Mouse (Mus musculus) CD4-positive, CD25-positive, alpha-beta regulatory T cell, adult 2 months (primary cell): ENCODE results near the gene Clgn.
"Not testable (repeated sequence)": the region's sequence is repeated elsewhere in the genome, so short reads cannot be mapped to it uniquely, and the experiment has no call there.

Experiments
- DNase-seq: peaks from one replicate; pipeline ENCODE4 v3.0.0-alpha.2; 2012; ENCODE audit warnings: low read depth, low spot score

Gene Clgn

GRCm38 (mm10) chr8:83423032-83423825, 33.6 kb downstream of the Clgn start:
- DNase-seq = no peak

- DNase-seq = no peak
Measured at GRCm38 (mm10) chr8:83425202-83425601, 35.5 kb downstream of the Clgn start.

- DNase-seq = no peak
Measured at GRCm38 (mm10) chr8:83426104-83426759, 36.6 kb downstream of the Clgn start.

- DNase-seq = no peak
Measured at GRCm38 (mm10) chr8:83426949-83427348, 37.3 kb downstream of the Clgn start.

GRCm38 (mm10) chr8:83428621-83429020, 39.0 kb downstream of the Clgn start:
- not testable (repeated sequence) for DNase-seq

DNA sequence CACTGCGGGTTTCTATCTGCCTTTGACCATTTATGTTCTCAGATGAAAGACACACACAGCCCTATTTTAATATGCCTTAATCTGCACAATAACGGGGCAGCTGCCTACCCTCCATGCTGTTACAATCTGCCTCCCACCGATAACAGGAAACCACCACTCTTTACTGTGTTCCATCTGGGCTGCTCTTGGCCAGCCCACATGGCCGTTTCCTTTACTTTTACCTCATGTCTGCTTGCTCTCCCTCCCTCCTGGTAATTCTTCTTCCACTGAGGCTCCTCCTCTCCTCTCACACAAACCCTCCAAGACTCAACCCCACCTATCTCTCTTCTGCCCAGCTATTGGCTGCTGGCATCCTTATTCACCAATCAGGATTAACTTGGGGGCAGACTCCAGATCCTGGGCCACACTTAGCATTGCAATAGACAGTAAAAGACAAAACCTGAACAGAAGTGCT, 39.4 kb downstream of the Clgn start:
- no peak for DNase-seq

DNA sequence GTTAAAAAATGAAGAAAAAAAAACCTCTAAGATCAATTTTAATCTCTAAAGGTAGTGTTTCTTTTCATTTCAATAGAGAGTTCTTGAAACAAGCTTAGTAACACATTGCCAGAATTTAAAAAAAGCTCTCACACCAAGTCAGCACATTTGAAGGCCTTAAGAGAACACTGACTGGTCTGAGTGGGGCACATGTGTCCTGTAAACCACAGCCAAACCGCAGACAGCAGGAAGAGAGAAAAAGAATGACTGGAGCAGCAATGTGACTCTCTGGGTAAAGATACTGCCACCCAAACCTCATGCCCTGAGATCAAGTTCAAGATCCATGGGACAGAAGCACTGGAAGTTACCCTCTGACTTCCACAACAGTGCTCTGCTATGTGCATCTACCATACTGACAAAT, 47.4 kb downstream of the Clgn start:
- DNase-seq = no peak

DNA sequence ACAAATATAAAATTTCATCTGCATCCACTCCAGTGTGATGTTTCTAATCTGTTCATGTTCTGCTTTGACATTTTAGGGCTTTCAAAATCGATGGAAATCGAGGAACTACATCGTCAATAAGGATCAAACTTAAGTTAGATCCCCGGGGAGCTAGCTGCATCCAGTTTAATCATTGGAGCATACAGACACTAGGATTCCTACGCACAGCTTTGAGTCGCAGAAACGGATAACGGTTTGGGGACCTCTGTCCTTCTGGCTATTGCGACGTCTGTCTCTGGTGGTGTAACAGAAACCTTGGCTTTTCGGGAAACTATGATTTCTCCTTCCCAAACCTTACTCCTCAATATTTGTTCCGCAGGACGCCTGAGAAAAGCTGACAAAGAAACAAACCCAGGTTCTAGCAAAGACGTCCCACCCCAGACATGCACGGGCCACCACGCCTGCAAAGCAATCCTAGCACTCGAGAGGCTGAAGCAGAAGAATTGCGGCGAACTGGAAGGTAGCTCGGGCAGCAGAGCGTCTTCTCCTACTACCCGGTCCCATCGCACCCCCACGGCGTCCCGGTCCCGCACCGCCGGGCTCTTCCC, 52.1 kb downstream of the Clgn start:
- DNase-seq = no peak

- peak; percentile 98 for DNase-seq
Measured at GRCm38 (mm10) chr8:83442243-83443051, 52.8 kb downstream of the Clgn start.

- DNase-seq = no peak
Measured at GRCm38 (mm10) chr8:83443052-83443400, 53.4 kb downstream of the Clgn start.

- peak; percentile 53 for DNase-seq
Measured at GRCm38 (mm10) chr8:83449960-83450359, 60.3 kb downstream of the Clgn start.

DNA sequence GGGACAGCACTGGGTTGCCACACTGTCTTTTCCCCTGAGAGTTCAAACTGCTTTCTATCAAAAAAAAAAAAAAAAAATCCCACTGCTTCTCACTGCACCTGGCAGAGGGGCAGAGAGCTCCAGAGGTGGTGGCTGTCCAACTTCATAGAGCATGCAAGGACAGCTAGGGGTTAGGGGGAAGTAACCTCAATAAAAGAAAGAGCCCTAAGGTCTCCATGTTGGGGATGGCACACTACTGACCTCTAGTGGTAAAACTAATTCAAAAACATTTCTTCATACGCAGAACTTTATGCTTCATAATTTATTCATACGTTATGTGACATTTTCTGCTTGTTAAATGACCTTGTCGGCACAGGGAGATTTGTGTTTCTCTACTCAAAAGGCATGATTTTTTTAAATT, 61.4 kb downstream of the Clgn start:
- peak; percentile 75 for DNase-seq

- DNase-seq = no peak
Measured at GRCm38 (mm10) chr8:83457121-83457520, 67.5 kb downstream of the Clgn start.

- no peak for DNase-seq
Measured at GRCm38 (mm10) chr8:83458222-83458621, 68.6 kb downstream of the Clgn start, which contains the start of gene Scoc. Gene Scoc (minus strand): TSS chr8:83458391.

- no peak for DNase-seq
Measured at GRCm38 (mm10) chr8:83459606-83460005, 69.9 kb downstream of the Clgn start.
